Mouse (Mus musculus) Muller cell, postnatal 12 days (primary cell): Measurements from ENCODE around the gene Akip1.

Experiments used
- DNase-seq: peaks from one replicate; pipeline ENCODE4 v3.0.0-alpha.2; 2015; ENCODE audit errors: inconsistent ontology term

Akip1 gene

GRCm38 (mm10) chr7:109703190-109704015 is at the start of gene Akip1, which contains the start of gene St5:
Gene Akip1 (plus strand): TSS chr7:109703690.
Gene St5 (minus strand): TSS chr7:109703605.
- peak; percentile 97 for DNase-seq

GRCm38 (mm10) chr7:109654871-109655270 is 48.6 kb upstream of the Akip1 start:
- no peak for DNase-seq

DNA sequence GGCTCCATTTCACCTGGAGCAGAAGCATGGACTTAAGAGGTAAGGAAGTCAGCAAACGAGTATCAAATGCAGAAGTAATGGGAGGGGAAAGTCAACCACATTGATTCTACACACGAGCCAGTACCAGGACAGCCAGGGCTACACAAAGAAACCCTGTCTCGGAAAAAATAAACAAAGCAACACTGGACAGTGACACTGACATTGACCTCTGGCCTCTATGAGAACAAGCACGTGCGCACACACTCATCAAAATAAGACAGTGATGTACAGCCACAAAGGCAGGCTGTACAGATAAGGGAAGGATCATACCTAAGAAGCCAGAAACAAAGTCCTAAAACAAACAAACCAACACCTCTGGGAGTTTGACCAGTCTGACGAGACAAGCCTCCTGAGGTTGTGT is 45.6 kb upstream of the Akip1 start:
- DNase-seq = no peak

GRCm38 (mm10) chr7:109659278-109659677 is 44.2 kb upstream of the Akip1 start:
- DNase-seq = no peak

DNA sequence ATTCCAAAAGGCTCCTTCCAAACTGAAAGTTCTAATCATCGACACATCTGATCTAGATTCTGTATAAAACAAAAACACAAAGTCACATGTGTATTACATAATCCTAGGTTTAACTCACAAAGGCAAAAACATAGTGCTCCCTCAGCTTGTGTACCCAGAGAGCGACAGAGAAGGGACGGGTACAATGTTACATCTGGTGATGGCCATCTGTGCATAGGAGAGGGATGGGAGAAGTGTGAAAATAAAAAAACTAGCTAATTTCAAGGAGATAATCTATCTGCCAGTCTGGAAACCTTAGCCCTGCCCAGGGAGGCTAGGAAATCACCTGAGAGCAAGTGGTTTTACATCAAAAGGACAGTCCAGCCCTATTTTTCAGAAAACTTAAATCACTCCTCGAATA is 40.9 kb upstream of the Akip1 start:
- DNase-seq = no peak

DNA sequence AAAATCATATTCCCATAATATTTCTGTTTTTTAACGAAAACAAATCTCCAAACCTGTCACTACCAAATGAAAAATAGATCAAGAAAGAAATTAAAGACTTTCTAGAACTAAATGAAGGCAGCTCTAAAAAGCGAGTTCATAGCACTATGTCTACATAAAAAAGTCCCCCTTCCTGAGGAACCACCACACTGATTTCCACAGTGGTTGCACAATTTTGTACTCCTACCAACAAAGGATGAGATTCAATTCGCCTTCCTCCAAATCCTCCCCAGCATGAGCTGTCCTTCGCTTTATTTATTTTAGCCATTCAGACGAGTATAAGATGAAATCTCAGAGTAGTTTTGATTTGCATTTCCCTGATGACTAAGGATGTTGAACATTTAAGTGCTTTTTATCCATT is 36.8 kb upstream of the Akip1 start:
- no peak for DNase-seq

- DNase-seq = no peak
Observed at GRCm38 (mm10) chr7:109669426-109670170, 33.9 kb upstream of the Akip1 start.

- peak; percentile 76 for DNase-seq
Observed at GRCm38 (mm10) chr7:109671581-109672471, 31.7 kb upstream of the Akip1 start.

DNA sequence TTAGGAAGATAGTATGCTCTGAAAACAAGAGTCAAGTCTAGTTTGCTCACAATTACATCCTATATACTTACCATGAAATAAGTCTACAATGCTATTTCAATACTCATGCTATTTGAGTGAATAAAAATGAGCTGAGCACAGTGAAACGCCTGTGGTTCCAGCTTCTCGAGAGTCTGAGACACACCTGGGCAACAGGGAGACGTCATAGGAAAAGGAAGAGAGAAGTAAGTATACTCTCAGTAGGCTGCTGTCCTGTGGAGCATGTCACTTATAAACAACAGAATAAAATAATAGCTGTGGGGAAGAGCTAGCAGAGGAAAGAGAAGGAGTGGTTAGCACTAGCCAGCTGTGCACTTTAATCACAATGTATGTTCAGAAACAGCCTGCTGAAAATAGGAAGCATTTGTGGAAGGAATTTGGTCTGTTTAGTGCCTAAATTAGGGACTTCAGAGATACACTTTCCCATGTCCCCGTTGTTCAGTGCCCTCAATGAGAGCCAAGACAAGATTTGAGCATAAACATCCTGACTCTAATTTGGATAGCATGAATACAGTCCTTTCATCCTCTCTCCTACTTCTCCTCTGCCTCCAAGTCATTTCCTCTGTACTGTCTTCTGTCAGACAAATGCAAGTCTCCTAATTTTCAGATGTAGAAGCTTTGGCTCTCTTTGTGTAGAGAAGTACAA is 28.4 kb upstream of the Akip1 start:
- no peak for DNase-seq

DNA sequence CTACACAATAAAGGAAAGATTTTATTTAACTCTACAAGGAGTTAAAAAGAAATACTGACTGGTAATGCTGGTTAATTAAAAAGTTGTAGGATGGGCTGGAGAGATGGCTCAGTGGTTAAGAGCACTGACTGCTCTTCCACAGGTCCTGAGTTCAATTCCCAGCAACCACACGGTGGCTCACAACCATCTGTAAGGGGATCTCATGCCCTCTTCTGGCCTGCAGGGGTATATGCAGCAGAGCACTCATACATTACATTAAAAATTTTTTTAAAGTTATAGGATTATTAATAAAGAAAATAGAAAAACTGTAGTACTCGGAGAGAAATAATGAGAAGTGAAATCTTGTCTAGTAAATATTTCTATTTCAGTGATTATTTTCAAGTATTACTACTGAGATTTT is 23.2 kb upstream of the Akip1 start:
- no peak for DNase-seq

DNA sequence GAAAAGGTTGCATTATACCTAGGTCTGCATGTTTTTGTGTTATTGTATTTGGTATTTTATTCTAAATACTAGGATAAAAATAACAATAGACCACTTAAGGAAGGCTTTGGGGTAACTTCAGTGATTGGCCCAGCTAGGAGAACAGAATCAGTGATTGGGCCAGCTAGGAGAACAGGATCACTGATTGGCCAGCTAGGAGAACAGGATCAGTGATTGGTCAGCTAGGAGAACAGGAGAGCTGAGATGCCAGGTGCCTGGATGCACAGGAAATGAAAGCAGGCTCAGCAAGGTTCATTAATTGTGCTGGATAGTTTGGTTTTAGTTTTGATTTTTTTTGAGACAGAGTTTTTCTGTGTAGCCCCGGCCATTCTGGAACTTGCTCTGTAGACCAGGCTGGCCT is 22.6 kb upstream of the Akip1 start:
- DNase-seq = no peak

DNA sequence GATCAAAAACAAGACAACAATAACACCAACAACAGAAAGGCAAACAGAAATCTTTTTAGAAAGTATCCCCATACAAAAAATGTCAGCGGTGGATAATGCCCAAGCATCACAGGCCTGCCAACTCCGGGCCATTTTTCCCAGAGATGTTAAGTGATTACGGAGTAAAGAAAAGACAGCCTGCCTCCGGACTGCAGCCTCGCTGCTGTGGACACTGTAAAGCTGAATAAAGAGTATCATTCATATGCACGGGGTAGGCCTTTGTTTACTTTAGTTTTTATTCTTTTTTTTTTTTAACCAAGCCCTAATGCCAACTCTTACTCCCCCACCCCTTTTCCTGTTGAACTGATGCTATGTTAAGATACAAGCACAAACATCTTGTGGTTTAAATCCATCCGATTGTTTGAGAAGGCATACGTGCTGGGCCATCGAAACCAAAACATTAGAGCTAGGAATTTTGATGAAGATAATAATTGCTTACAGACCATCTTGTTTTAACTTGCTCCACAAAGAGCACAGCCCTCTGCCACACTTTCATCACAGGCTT is 16.8 kb upstream of the Akip1 start:
- DNase-seq = peak; percentile 35

DNA sequence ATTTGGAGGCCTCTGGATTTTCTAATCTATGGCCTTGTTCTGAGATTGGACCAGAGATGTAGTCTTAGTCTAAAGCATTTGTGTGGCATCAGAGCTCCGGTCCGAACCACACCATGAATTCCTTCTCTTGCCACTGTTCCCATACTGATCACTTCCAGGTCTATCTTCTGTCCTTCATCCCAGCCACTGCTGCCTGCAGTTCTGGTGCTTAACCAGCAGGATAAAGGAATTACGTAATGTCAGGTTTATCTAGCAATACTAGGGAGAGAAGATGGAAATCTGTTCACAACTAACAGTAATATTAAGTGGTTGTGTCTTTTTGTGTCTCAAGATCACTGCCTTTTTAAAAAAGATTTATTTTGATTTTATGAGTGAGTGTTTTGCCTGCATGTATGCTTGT is 13.4 kb upstream of the Akip1 start:
- DNase-seq = no peak

- DNase-seq = no peak
Observed at GRCm38 (mm10) chr7:109690961-109691360, 12.5 kb upstream of the Akip1 start.

GRCm38 (mm10) chr7:109694576-109695338 is 8.7 kb upstream of the Akip1 start:
- no peak for DNase-seq

GRCm38 (mm10) chr7:109695339-109695726 is 8.2 kb upstream of the Akip1 start:
- no peak for DNase-seq

DNA sequence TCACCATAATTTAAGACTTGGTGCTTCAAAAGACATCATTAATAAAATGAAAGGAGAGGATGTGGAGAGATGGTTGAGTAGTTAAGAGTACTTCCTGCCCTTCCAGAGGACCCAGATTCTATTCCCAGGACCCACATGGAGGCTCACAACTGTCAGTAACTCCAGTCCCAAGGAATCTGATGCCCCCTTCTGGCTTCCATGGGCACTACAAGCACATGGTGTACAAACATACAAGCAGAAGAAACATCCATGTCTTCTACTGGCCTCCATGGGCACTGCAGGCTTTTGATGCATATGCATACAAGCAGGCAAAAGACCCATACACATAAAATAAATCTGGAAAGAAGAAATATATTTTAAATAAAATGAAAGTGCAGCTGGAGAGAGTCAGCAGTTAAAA is 3.3 kb upstream of the Akip1 start:
- DNase-seq = no peak

GRCm38 (mm10) chr7:109702721-109703120 is 769 bp upstream of the Akip1 start:
- DNase-seq = no peak

- DNase-seq = no peak
Observed at GRCm38 (mm10) chr7:109704016-109704377, 507 bp downstream of the Akip1 start.

GRCm38 (mm10) chr7:109704461-109704860 is 971 bp downstream of the Akip1 start:
- DNase-seq = no peak
